8 mouse cellular contexts compared by ENCODE assay signal in genomic region chr4:100886743-100887416, GRCm38 (mm10).
DNase-seq lines count a peak whose midpoint lies in the region; ATAC-seq and TF ChIP-seq lines count a peak whose summit lies in the region.

No protein-coding gene starts in this region.

- no peak overlapping the region for H3K4me3 ChIP-seq in lung, embryonic 14.5 days (ENCODE audit: low read depth, low read length)
- H3K4me3 ChIP-seq in liver, embryonic 13.5 days (replicated peaks): no peak overlapping the region
- no peak overlapping the region for H3K4me3 ChIP-seq in neural tube, embryonic 15.5 days (replicated peaks)

- TF ChIP-seq CTCF in lung, embryonic 14.5 days (IDR thresholded peaks at IDR 0.05; ENCODE audit: low read depth): no peak

- no peaks in the 10 kb centered on the region for H3K36me3 ChIP-seq in lung, embryonic 14.5 days (ENCODE audit: insufficient read depth)
- H3K36me3 ChIP-seq in liver, embryonic 13.5 days: no peaks in the 10 kb centered on the region
- no peaks in the 10 kb centered on the region for H3K36me3 ChIP-seq in neural tube, embryonic 15.5 days

- no peaks in the 10 kb centered on the region for H3K9me3 ChIP-seq in lung, embryonic 14.5 days (ENCODE audit: low read depth, low read length)
- H3K9me3 ChIP-seq in liver, embryonic 13.5 days (replicated peaks): no peaks in the 10 kb centered on the region
- no peaks in the 10 kb centered on the region for H3K9me3 ChIP-seq in neural tube, embryonic 15.5 days (replicated peaks)

- H3K4me2 ChIP-seq in lung, embryonic 14.5 days: peak overlapping the region; percentile 38
- no peak overlapping the region for H3K4me2 ChIP-seq in liver, embryonic 13.5 days
- peak overlapping the region; percentile 16 for H3K4me2 ChIP-seq in neural tube, embryonic 15.5 days

- H3K4me1 ChIP-seq in lung, embryonic 14.5 days (ENCODE audit: insufficient read depth): peaks cover 23% of the 10 kb centered on the region
- peaks cover 20% of the 10 kb centered on the region for H3K4me1 ChIP-seq in liver, embryonic 13.5 days (replicated peaks)
- H3K4me1 ChIP-seq in neural tube, embryonic 15.5 days: peaks cover 35% of the 10 kb centered on the region

- WGBS in lung, embryonic 14.5 days: 61% methylated on average over 8 of the region's 8 CpGs
- 11% methylated on average over 8 of the region's 8 CpGs for WGBS in liver, embryonic 13.5 days (ENCODE audit: insufficient replicate concordance)
- WGBS in neural tube, embryonic 15.5 days: 60% methylated on average over 8 of the region's 8 CpGs

- no peaks in the 10 kb centered on the region for H3K27me3 ChIP-seq in lung, embryonic 14.5 days (ENCODE audit: insufficient read depth, low read length)
- H3K27me3 ChIP-seq in liver, embryonic 13.5 days: no peaks in the 10 kb centered on the region
- no peaks in the 10 kb centered on the region for H3K27me3 ChIP-seq in neural tube, embryonic 15.5 days (replicated peaks)

- peak overlapping the region; percentile 43; the same call in 1 of the 2 replicates for H3K27ac ChIP-seq in lung, embryonic 14.5 days (ENCODE audit: low read depth)
- H3K27ac ChIP-seq in liver, embryonic 13.5 days: no peak overlapping the region
- H3K27ac ChIP-seq in neural tube, embryonic 15.5 days (replicated peaks): peak overlapping the region; percentile 66

- no peak overlapping the region for H3K9ac ChIP-seq in lung, embryonic 14.5 days
- H3K9ac ChIP-seq in liver, embryonic 13.5 days: no peak overlapping the region
- H3K9ac ChIP-seq in neural tube, embryonic 15.5 days (replicated peaks): no peak overlapping the region

- no peak for DNase-seq in lung, embryonic 14.5 days
- DNase-seq in lung, postnatal 10 days: no peak
- DNase-seq in liver, embryonic 13.5 days: peak; percentile 40
- DNase-seq in adrenal gland, postnatal 36 days: no peak
- no peak for DNase-seq in frontal cortex, postnatal 36 days (ENCODE audit: low spot score in 2 of 2)
- no peak for DNase-seq in cerebellum, postnatal 25 days

- ATAC-seq in lung, embryonic 14.5 days (ENCODE audit: insufficient read depth): no peak
- peak; percentile 96 for ATAC-seq in granulocyte monocyte progenitor cell, adult 5-6 weeks (replicated peaks; ENCODE audit: poor library complexity, severe bottlenecking)
- peak; percentile 91 for ATAC-seq in liver, embryonic 13.5 days (ENCODE audit: low read depth)
- 0 out of 2 replicates have a peak, but pooled peaks have one; percentile 21 for ATAC-seq in neural tube, embryonic 15.5 days (ENCODE audit: low FRiP score)
